In genomic region chr12:72667868-72668469, GRCm38 (mm10) we compare ENCODE assay signal across 38 mouse cellular contexts. TPM values are rescaled to one million over a fixed set of nuclear protein-coding genes. Genes with fewer than 3 reads are reported as not detected.
DNase-seq lines count a peak whose midpoint lies in the region; ATAC-seq and TF ChIP-seq lines count a peak whose summit lies in the region.
"Had no signal": no experiment of that assay in that cellular context is flagged by ENCODE, and none has a peak within 500 bp of the region (broad histone marks: within the 10 kb centered on the region; RNA-seq: fewer than 3 reads in every experiment).

No protein-coding gene starts in this region.

- peak overlapping the region; percentile 52 for H3K27ac ChIP-seq in heart, adult 2 months
- H3K27ac ChIP-seq in heart, embryonic 12.5 days (ENCODE audit: poor library complexity, severe bottlenecking), result no peak overlapping the region
- 0 out of 2 replicates have a peak overlapping the region, but pooled peaks have one; percentile 6 for H3K27ac ChIP-seq in lung, embryonic 15.5 days
- H3K27ac ChIP-seq in intestine, embryonic 15.5 days, result no peak overlapping the region
- H3K27ac ChIP-seq: forebrain, embryonic 13.5 days; heart, embryonic 15.5 days; hindbrain, embryonic 10.5 days; hindbrain, embryonic 15.5 days; kidney, embryonic 15.5 days; liver, embryonic 15.5 days; midbrain, embryonic 12.5 days; neural tube, embryonic 12.5 days; stomach, embryonic 15.5 days had no signal

- no peak for TF ChIP-seq CTCF in heart, adult 2 months (IDR thresholded peaks at IDR 0.05)

- no peaks in the 10 kb centered on the region for H3K79me2 ChIP-seq in heart, adult 2 months (replicated peaks; ENCODE audit: control insufficient read depth, insufficient read depth, low read length)

- H3K27me3 ChIP-seq in heart, adult 2 months (ENCODE audit: control insufficient read depth, insufficient read depth, low read length), result no peaks in the 10 kb centered on the region
- H3K27me3 ChIP-seq in heart, embryonic 12.5 days (replicated peaks), result no peaks in the 10 kb centered on the region
- H3K27me3 ChIP-seq in lung, embryonic 15.5 days, result no peaks in the 10 kb centered on the region
- no peaks in the 10 kb centered on the region for H3K27me3 ChIP-seq in intestine, embryonic 15.5 days (replicated peaks)
- H3K27me3 ChIP-seq: heart, embryonic 15.5 days; hindbrain, embryonic 15.5 days; liver, embryonic 15.5 days; neural tube, embryonic 12.5 days; stomach, embryonic 15.5 days had no signal

- TF ChIP-seq EP300 in heart, adult 2 months (IDR thresholded peaks at IDR 0.05; ENCODE audit: insufficient read depth, low read depth, low read length), result no peak

- H3K4me3 ChIP-seq in heart, adult 2 months, result no peak overlapping the region
- H3K4me3 ChIP-seq in heart, embryonic 12.5 days, result no peak overlapping the region
- no peak overlapping the region for H3K4me3 ChIP-seq in lung, embryonic 15.5 days
- no peak overlapping the region for H3K4me3 ChIP-seq in intestine, embryonic 15.5 days (replicated peaks)
- H3K4me3 ChIP-seq: forebrain, embryonic 13.5 days; heart, embryonic 15.5 days; hindbrain, embryonic 10.5 days; hindbrain, embryonic 15.5 days; kidney, embryonic 15.5 days; liver, embryonic 15.5 days; midbrain, embryonic 12.5 days; myocyte; neural tube, embryonic 12.5 days; stomach, embryonic 15.5 days had no signal

- intact Hi-C loops in heart, adult 2 months (cut with DNase I), result no loop called here

- no peak overlapping the region for H3K4me2 ChIP-seq in heart, embryonic 12.5 days
- no peak overlapping the region for H3K4me2 ChIP-seq in lung, embryonic 15.5 days
- H3K4me2 ChIP-seq in intestine, embryonic 15.5 days (replicated peaks), result no peak overlapping the region
- H3K4me2 ChIP-seq: forebrain, embryonic 13.5 days; heart, embryonic 15.5 days; hindbrain, embryonic 15.5 days; kidney, embryonic 15.5 days; liver, embryonic 15.5 days; midbrain, embryonic 12.5 days; neural tube, embryonic 12.5 days; stomach, embryonic 15.5 days had no signal

- no peak overlapping the region for H3K9ac ChIP-seq in heart, adult 2 months (ENCODE audit: low read depth, low read length)
- no peak overlapping the region for H3K9ac ChIP-seq in heart, embryonic 12.5 days
- H3K9ac ChIP-seq in lung, embryonic 15.5 days, result no peak overlapping the region
- H3K9ac ChIP-seq in intestine, embryonic 15.5 days, result no peak overlapping the region
- H3K9ac ChIP-seq: forebrain, embryonic 13.5 days; heart, embryonic 15.5 days; hindbrain, embryonic 15.5 days; kidney, embryonic 15.5 days; liver, embryonic 15.5 days; midbrain, embryonic 12.5 days; neural tube, embryonic 12.5 days; stomach, embryonic 15.5 days had no signal

- TF ChIP-seq POLR2A in heart, adult 2 months (IDR thresholded peaks at IDR 0.05; ENCODE audit: insufficient read depth, low read depth, low read length), result no peak

- 57% methylated on average over 10 of the region's 10 CpGs for WGBS in heart, adult 2 months
- WGBS in heart, embryonic 12.5 days, result 64% methylated on average over 10 of the region's 10 CpGs
- 38% methylated on average over 10 of the region's 10 CpGs for WGBS in lung, embryonic 15.5 days
- WGBS in intestine, embryonic 15.5 days, result 59% methylated on average over 10 of the region's 10 CpGs

- no peak for ATAC-seq in heart, embryonic 12.5 days (ENCODE audit: insufficient number of reproducible peaks, low FRiP score)
- no peak for ATAC-seq in lung, embryonic 15.5 days (ENCODE audit: borderline replicate concordance, extremely low read depth, low FRiP score, low TSS enrichment)
- peak; percentile 36 for ATAC-seq in common myeloid progenitor, adult 5-6 weeks (replicated peaks; ENCODE audit: low read depth, poor library complexity, severe bottlenecking)
- ATAC-seq in megakaryocyte, adult 5-6 weeks (ENCODE audit: poor library complexity, severe bottlenecking), result peak; percentile 68
- ATAC-seq in intestine, embryonic 15.5 days, result no peak
- ATAC-seq: forebrain, embryonic 13.5 days; inflammation-experienced regulatory T-cells, adult 6 months had no signal

- H3K36me3 ChIP-seq in heart, adult 2 months (ENCODE audit: control insufficient read depth, insufficient read depth, low read length), result no peaks in the 10 kb centered on the region
- no peaks in the 10 kb centered on the region for H3K36me3 ChIP-seq in heart, embryonic 12.5 days
- no peaks in the 10 kb centered on the region for H3K36me3 ChIP-seq in lung, embryonic 15.5 days
- no peaks in the 10 kb centered on the region for H3K36me3 ChIP-seq in intestine, embryonic 15.5 days
- H3K36me3 ChIP-seq: heart, embryonic 15.5 days; hindbrain, embryonic 10.5 days; hindbrain, embryonic 15.5 days; kidney, embryonic 15.5 days; liver, embryonic 15.5 days; midbrain, embryonic 12.5 days; neural tube, embryonic 12.5 days; stomach, embryonic 15.5 days had no signal

- 0 out of 2 replicates have a peak, but pooled peaks cover 3% of the 10 kb centered on the region for H3K9me3 ChIP-seq in heart, embryonic 12.5 days (replicated peaks)
- H3K9me3 ChIP-seq in lung, embryonic 15.5 days, result no peaks in the 10 kb centered on the region
- no peaks in the 10 kb centered on the region for H3K9me3 ChIP-seq in intestine, embryonic 15.5 days
- H3K9me3 ChIP-seq: forebrain, embryonic 13.5 days; heart, embryonic 15.5 days; hindbrain, embryonic 15.5 days; kidney, embryonic 15.5 days; liver, embryonic 15.5 days; midbrain, embryonic 12.5 days; neural tube, embryonic 12.5 days; stomach, embryonic 15.5 days had no signal

- DNase-seq in heart, adult 2 months, result no peak
- no peak for DNase-seq in lung, postnatal 10 days
- DNase-seq in Muller cell, postnatal 12 days (ENCODE audit: inconsistent ontology term), result no peak
- DNase-seq: adrenal gland, postnatal 25 days; cerebellum, adult 18-20 months; cerebellum, postnatal 10 days; gastrocnemius, postnatal 10 days; kidney, adult 18-20 months; kidney, postnatal 25 days; liver; right cerebral cortex, postnatal 25 days; thymus, postnatal 14 days had no signal

- peaks cover 6% of the 10 kb centered on the region for H3K4me1 ChIP-seq in heart, adult 2 months (ENCODE audit: control insufficient read depth, insufficient read depth, low read length)
- peaks cover 7% of the 10 kb centered on the region for H3K4me1 ChIP-seq in heart, embryonic 12.5 days (replicated peaks)
- peaks cover 22% of the 10 kb centered on the region for H3K4me1 ChIP-seq in lung, embryonic 15.5 days
- no peaks in the 10 kb centered on the region for H3K4me1 ChIP-seq in intestine, embryonic 15.5 days (replicated peaks)

RNA-seq across cellular contexts. Expression of gene Dhrs7, which starts 3.3 kb away (rescaled TPM):
- 10 to 100 TPM; 54.6 to 65.7 TPM for total RNA-seq in heart, adult 2 months (2021)
- polyA plus RNA-seq in heart, adult 2 months (2012; rRNA removed), result 47.9 and 57.7 TPM in 2 replicates
- 41.7 and 45.6 TPM in 2 replicates for polyA plus RNA-seq in heart, embryonic 12.5 days (2016; fragmentation: Nextera tagmentation; extraction: Ambion mirVana)
- polyA plus RNA-seq in lung, embryonic 15.5 days (2015; fragmentation: Nextera tagmentation; extraction: Ambion mirVana), result 49.6 and 57.6 TPM in 2 replicates
- total RNA-seq in common myeloid progenitor, adult 5-6 weeks (2017), result 23.2 and 29.0 TPM in 2 replicates
- total RNA-seq in megakaryocyte, adult 5-6 weeks (2015), result 97.7 and 99.7 TPM in 2 replicates
- 167 and 179 TPM in 2 replicates for total RNA-seq in megakaryocyte, adult 5-6 weeks (2017)
- 37.6 and 49.3 TPM in 2 replicates for polyA plus RNA-seq in intestine, embryonic 15.5 days (2015; fragmentation: Nextera tagmentation; extraction: Ambion mirVana)

RNA-seq across cellular contexts. Expression of gene Gm4756, which starts 18.5 kb away (rescaled TPM):
- not detected for total RNA-seq in heart, adult 2 months (2021)
- not detected in 2 replicates for polyA plus RNA-seq in heart, adult 2 months (2012; rRNA removed)
- polyA plus RNA-seq in heart, embryonic 12.5 days (2016; fragmentation: Nextera tagmentation; extraction: Ambion mirVana), result not detected in 2 replicates
- not detected in 2 replicates for polyA plus RNA-seq in lung, embryonic 15.5 days (2015; fragmentation: Nextera tagmentation; extraction: Ambion mirVana)
- total RNA-seq in common myeloid progenitor, adult 5-6 weeks (2017), result not detected in 2 replicates
- not detected in 2 replicates for total RNA-seq in megakaryocyte, adult 5-6 weeks (2015)
- not detected in 2 replicates for total RNA-seq in megakaryocyte, adult 5-6 weeks (2017)
- 0.14 TPM in 1 of 2 replicates, not detected in the other for polyA plus RNA-seq in intestine, embryonic 15.5 days (2015; fragmentation: Nextera tagmentation; extraction: Ambion mirVana)
- total RNA-seq: adrenal gland, postnatal 25 days; gastrocnemius, postnatal 10 days; heart, adult 18-20 months; layer of hippocampus, adult 18-20 months; layer of hippocampus, postnatal 10 days; left cerebral cortex, adult 18-20 months; left cerebral cortex, postnatal 14 days; MEL; midbrain, postnatal 0 days had no signal
- polyA plus RNA-seq: brain, embryonic 14.5 days; cortical plate, adult 2 months; forebrain, embryonic 13.5 days; heart, embryonic 15.5 days; hindbrain, embryonic 10.5 days; hindbrain, embryonic 15.5 days; kidney, embryonic 15.5 days; limb, embryonic 11.5 days; liver, embryonic 15.5 days; midbrain, embryonic 12.5 days; midbrain, postnatal 0 days; myocyte; neural tube, embryonic 12.5 days; stomach, embryonic 15.5 days had no signal

Comparison
In these comparisons a context has a peak if more than half of its experiments do, and no peak if none do; other contexts are left out.
1. H3K27ac ChIP-seq: peak in heart, adult 2 months (single experiment) and lung, embryonic 15.5 days (single experiment); none in heart, embryonic 12.5 days (single experiment) and intestine, embryonic 15.5 days (single experiment).
2. ATAC-seq: peak in common myeloid progenitor, adult 5-6 weeks (single experiment) and megakaryocyte, adult 5-6 weeks (single experiment); none in heart, embryonic 12.5 days (single experiment), lung, embryonic 15.5 days (single experiment) and intestine, embryonic 15.5 days (single experiment).